Mouse (Mus musculus) E14TG2a.4 (cell line): Measurements from ENCODE around the gene Inhbb.

ENCODE experiments used
- CTCF ChIP-seq: conservative IDR thresholded peaks from 2 replicates; pipeline ENCODE4 v1.5.1; 2014; ENCODE audit warnings: low read length
- NANOG ChIP-seq: IDR thresholded peaks from 2 replicates; pipeline ENCODE4 v1.6.1; 2014; ENCODE audit warnings: borderline replicate concordance, low read length, mixed read lengths
- POU5F1 ChIP-seq: IDR thresholded peaks from 2 replicates; pipeline ENCODE4 v1.6.1; 2014; ENCODE audit warnings: low read length, borderline replicate concordance

DNA sequence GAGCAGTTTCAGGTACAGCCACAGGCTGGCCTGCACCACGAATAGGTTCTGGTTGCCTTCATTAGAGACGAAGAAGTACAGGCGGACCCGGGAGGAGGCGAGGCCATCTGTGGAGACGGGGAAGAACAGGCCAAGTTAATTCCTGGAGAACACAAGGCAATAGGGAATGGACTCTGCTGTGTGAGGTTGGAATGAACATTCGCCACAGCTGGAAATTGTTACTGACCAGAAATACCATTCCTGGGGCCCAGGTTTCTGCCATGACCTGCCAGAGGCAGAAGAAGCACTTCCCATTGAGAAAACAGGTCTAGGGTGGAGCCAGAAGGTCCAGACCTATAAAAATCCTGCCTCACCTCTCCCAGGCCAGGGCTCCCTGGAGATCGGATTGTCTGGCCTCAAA lies 4.1 kb downstream of the Inhbb start:
- TF ChIP-seq CTCF (no peak), NANOG (no peak), POU5F1 (no peak)
